Mouse (Mus musculus) layer of hippocampus, adult 2 months (tissue): ENCODE data around the gene Atg9b. TPM values are rescaled to one million over a fixed set of nuclear protein-coding genes. Genes with fewer than 3 reads are reported as not detected.

ENCODE experiments used
- DNase-seq, 2 experiments: peaks; one replicate each; pipeline ENCODE4 v3.0.0; 2022; ENCODE audit warnings: low spot score in 2 of 2
- H3K27ac ChIP-seq: fragments of 200-600 bp; 2 replicates; pipeline ENCODE4 v1.8.1; 2022
- H3K4me3 ChIP-seq: fragments of 200-600 bp; 2 replicates; pipeline ENCODE4 v1.8.1; 2022; ENCODE audit warnings: mild to moderate bottlenecking
- CTCF ChIP-seq: fragments of 200-600 bp; conservative IDR thresholded peaks from 2 replicates; pipeline ENCODE4 v1.8.1; 2022; ENCODE audit warnings: antibody characterized with exemption, mild to moderate bottlenecking, moderate library complexity
- total RNA-seq, 2 experiments: library from RNA; stranded (reverse); gene quantifications; 2 replicates each; pipeline ENCODE4 v1.2.3; 2021

Gene Atg9b
- total RNA-seq, 2 experiments from 2014 or later: 3.0 to 3.2 TPM

DNA sequence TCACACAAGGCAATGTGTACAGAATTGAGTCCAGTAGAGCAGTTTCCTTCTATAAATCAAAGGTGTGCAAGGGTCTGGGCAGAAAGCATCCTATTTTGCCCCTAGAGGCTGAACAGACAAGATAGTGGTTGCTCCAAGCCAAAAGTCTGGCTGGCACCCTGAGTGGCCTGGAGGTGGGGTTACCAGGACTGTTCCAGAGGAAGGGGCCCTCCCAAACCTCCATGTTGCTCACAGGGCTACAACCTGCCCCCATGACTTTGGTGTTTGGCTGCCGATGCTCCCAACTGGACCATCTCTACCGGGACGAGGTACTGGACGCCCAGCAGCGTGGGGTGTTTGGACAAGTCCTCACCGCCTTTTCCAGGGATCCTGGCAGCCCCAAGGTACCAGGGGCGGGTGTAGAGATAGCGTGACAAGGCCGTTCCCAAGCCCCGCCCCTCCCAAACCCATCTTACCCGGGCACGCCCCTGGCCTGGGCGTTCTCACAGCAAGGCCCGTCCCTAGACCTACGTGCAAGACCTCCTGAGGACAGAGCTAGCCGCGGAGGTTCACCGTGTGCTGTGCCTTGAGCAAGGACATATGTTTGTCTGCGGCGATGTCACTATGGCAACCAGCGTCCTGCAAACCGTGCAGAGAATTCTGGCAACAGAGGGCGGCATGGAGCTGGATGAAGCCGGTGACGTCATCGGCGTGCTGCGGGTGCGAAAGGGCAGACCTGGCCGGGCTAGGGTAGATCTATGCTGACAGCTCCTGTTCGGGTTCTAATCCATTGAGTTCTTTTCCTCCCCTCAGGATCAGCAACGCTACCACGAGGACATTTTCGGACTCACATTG is 8.7 kb downstream of the Atg9b start:
- Histone ChIP-seq H3K27ac (peak overlapping the region; percentile 84), H3K4me3 (peak overlapping the region; percentile 75)
- peak; percentile 75 for TF ChIP-seq CTCF
- peak; percentile 88 to 90 for DNase-seq

GRCm38 (mm10) chr5:24381988-24382387 is 10.0 kb downstream of the Atg9b start:
- no peak for DNase-seq
- H3K4me3 ChIP-seq: no peak overlapping the region
- H3K27ac ChIP-seq: no peak overlapping the region
- no peak for TF ChIP-seq CTCF

DNA sequence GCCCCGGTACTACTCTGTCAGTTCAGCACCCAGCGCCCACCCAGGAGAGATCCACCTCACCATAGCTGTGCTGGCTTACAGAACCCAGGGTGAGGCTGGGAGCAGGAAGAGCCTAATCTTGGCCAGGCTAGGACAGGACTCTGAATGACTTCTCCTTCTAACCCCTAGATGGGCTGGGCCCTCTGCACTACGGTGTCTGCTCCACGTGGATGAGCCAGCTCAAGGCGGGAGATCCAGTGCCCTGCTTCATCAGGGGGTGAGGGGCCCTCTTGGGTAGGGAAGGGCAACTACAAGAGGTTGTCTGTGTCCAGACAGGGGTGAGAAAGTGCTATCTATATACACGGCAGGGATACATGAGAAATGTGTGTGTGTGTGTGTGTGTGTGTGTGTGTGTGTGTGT is 10.5 kb downstream of the Atg9b start:
- no peak for DNase-seq

GRCm38 (mm10) chr5:24380499-24380898 is 11.4 kb downstream of the Atg9b start:
- no peak for TF ChIP-seq CTCF
- H3K4me3 ChIP-seq: no peak overlapping the region
- DNase-seq: no peak
- no peak overlapping the region for H3K27ac ChIP-seq

More for the DNA sequence above, 10.5 kb downstream of the Atg9b start:
- H3K27ac ChIP-seq: no peak overlapping the region
- no peak for TF ChIP-seq CTCF
- no peak overlapping the region for H3K4me3 ChIP-seq

- TF ChIP-seq CTCF: no peak
- DNase-seq: no peak
- Histone ChIP-seq H3K4me3 (no peak overlapping the region), H3K27ac (no peak overlapping the region)
These were observed 12.4 kb downstream of the Atg9b start for GRCm38 (mm10) chr5:24379501-24379900.

GRCm38 (mm10) chr5:24378700-24379099 is 13.2 kb downstream of the Atg9b start:
- no peak overlapping the region for H3K4me3 ChIP-seq
- H3K27ac ChIP-seq: no peak overlapping the region
- TF ChIP-seq CTCF: no peak

GRCm38 (mm10) chr5:24374666-24375328 is 17.1 kb downstream of the Atg9b start:
- Histone ChIP-seq H3K27ac (no peak overlapping the region), H3K4me3 (no peak overlapping the region)
- no peak for DNase-seq
- TF ChIP-seq CTCF: no peak

More at GRCm38 (mm10) chr5:24378700-24379099, 13.2 kb downstream of the Atg9b start:
- no peak for DNase-seq

- no peak for TF ChIP-seq CTCF
- Histone ChIP-seq H3K4me3 (no peak overlapping the region), H3K27ac (0 out of 2 replicates have a peak overlapping the region, but pooled peaks have one; percentile 12)
- no peak for DNase-seq
These were observed 17.7 kb downstream of the Atg9b start for GRCm38 (mm10) chr5:24374216-24374615.

DNA sequence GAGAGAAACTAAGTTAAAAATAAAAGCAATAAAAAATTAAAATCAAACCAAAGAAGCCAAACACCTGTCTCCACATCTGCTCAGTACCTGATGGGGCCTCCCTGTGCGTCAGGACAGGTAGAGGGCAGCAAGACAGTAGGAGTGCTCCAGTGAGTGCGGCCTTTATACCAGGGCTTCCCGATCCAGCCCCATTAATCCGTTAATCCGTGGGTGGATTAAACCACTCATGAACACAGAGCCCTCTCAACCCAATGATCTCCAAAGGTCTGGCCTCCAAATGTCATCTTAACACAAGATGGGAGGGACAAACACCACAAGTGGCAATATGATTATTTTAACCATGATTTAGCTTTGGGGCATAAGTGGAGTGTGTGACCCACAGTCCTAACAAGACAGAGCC is 18.1 kb downstream of the Atg9b start:
- H3K4me3 ChIP-seq: no peak overlapping the region
- 0 out of 2 replicates have a peak overlapping the region, but pooled peaks have one; percentile 12 for H3K27ac ChIP-seq
- no peak for DNase-seq
- no peak for TF ChIP-seq CTCF

GRCm38 (mm10) chr5:24369767-24370166 is 22.2 kb downstream of the Atg9b start:
- no peak for DNase-seq
- no peak for TF ChIP-seq CTCF
- Histone ChIP-seq H3K27ac (no peak overlapping the region), H3K4me3 (no peak overlapping the region)

GRCm38 (mm10) chr5:24366426-24366825 is 25.5 kb downstream of the Atg9b start:
- Histone ChIP-seq H3K27ac (no peak overlapping the region), H3K4me3 (no peak overlapping the region)
- DNase-seq: no peak
- no peak for TF ChIP-seq CTCF

DNA sequence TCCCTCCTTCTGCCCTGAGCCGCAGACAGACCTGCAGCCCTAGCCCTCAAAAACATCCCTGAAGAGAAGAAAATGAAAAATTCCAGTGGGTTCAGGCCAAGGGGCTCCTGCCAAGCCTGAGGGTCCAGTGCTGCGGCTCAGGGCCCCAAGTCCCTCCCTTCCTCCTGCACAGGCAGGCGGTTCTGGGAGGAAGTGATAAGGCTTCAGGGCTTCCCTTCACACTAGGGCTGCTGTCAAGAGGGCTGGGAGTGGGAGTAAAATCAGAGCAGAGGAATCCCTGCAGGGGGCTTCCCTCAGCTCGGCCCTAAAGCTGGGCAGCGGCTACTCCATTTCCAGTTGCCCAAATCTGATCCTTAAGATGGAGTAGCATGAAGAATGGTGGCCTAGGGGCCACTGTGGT is 26.4 kb downstream of the Atg9b start:
- DNase-seq: no peak
- H3K27ac ChIP-seq: peak overlapping the region; percentile 67; the same call in 1 of the 2 replicates
- no peak overlapping the region; the same call in 1 of the 2 replicates for H3K4me3 ChIP-seq
- TF ChIP-seq CTCF: no peak

DNA sequence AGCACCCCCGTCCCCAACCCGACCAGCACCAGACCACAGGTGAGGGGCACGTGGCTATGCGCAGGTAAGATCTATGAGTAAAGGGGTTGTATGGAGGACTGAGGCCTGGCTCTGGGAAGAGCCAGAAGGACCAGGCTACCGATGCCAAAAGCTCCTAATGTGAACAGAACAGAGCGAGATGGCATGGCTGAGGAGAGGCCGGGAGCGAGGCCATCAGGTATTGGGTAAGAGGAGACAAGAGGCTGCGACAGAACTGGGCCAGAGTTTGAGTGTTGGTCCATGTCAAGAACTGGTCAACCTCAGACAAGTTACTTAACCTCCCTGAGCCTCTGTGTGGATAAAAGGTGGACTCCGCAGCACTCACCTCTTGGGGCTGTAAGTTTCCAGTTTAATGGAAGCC is 27.0 kb downstream of the Atg9b start:
- no peak for TF ChIP-seq CTCF
- Histone ChIP-seq H3K4me3 (peak overlapping the region; percentile 38), H3K27ac (peak overlapping the region; percentile 67)
- no peak for DNase-seq
